Mouse (Mus musculus): ENCODE results near the gene Pakap.

The Pakap gene

DNA sequence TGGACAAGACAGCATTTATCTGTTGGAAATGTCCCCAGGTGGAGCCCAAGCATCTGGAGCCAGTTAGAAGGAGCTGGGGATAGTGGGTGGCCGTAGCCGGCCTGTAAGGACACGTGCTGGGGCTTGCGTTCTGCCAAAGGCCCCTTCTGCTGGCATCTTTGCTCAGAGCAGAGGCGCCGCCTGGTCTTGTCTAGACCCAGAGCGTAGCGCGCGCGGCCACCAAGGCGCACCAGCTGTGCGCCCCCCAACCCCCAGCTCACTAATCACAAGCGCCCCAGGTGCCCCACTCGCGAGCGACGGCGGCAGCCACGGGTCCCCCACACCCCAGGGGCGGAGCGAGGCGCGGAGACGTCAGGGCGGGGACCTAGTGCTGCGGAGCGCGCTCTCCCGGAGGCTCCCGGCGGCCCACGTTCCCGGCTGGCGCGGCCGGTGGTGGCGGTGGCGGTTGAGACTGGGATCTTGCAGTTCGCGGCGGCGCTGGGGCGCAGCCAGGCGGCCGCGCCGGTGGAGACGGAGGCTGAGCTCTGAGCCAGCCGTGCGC lies at the start of gene Pakap:
Gene Pakap (plus strand): TSS at position 514 of the 541 bp plus-strand sequence.
- peak; percentile 68 to 77 for DNase-seq

DNA sequence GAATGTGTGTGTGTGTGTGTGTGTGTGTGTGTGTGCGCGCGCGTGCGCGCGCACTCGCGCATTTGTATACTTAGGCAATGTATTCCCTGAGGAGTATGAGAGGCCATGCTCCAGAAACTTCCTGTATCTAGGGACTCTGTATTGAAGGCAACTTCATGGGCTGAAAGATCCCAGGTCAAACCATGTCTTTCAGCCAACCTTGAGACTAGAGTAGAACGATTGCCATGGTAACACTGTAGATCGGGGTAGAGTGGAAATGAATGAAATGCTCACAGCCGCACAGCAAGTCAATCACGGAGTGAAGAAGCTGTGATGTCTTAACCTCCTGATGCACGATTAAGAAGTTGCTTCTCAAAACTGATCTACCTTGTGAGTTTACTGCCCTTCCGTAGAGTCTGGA lies 44.5 kb upstream of the Pakap start:
- DNase-seq = no peak

DNA sequence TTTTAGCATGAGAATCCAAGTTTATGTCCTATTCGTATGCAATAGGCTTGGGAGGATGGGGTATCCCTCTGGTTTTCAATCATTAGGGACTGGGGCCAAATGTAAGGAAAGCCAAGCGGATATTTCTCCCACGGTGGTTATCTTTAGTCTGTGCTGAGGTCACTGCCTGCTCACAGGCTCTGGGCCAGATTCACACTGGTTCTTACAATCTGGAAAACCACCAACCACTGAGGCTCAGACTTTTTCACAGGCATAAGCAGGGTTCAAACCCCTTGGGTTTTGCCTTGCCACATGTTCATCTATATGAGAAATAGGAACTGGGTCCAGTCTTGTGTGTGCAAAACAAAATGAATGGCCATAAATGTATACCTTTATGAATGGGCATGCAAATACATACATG lies 43.5 kb upstream of the Pakap start:
- peak in 1 of 2 experiments; percentile 21 for DNase-seq

DNA sequence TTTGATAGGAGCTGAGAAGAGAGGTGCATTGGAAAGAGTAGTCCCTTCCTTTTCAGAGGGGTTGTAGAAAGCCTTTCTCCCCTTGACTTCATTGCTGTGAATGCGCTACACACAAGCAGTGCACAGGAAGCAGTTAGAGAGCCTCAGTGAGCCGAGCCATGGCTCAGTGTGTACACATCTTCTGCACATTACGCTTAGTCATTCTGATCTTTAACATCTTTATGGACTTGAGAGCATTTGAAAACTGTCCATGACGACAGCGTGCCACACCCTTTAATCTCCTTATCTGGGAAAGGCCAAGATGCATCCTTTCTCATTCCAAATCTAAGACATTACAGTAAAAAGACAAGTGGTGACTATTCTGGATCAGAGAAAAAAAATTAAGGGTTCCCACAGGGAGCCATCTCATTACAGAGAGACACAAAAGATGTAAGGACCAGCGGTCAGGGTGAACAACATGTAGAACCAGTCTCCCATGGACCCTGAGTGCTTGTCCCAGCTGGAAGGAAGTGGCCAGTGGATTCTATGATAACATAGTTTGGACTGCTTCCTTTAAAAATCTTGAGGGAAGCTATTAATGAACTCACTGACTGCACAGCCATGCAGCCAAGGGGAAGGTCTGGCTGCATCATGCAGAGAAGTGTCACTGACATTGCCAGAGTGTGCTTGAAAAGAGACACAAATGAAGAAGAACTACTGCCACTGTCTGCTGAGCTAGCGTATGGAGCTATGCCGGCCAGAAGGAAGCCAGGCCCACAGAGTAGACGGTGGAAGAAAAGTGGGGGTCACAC lies 42.6 kb upstream of the Pakap start:
- DNase-seq = no peak

DNA sequence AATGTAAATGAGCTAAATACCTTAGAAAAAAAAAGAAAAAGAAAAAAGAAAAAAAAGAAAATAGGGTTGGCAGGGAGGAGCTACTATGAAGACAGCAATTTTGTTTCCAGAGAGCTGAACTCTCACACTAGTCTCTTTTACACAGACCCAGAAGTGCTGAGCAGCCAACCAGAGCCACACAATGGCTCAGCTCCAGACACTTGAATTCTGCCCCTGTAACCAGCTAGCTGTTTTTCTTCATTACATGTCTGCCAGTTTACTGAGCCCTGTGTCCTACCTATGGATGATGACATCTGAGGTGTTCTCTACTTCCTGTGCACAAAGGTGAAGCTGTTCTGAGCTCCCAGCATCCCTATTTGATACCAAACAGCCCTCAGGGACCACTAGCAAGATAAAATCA lies 39.7 kb upstream of the Pakap start:
- no peak for DNase-seq

DNA sequence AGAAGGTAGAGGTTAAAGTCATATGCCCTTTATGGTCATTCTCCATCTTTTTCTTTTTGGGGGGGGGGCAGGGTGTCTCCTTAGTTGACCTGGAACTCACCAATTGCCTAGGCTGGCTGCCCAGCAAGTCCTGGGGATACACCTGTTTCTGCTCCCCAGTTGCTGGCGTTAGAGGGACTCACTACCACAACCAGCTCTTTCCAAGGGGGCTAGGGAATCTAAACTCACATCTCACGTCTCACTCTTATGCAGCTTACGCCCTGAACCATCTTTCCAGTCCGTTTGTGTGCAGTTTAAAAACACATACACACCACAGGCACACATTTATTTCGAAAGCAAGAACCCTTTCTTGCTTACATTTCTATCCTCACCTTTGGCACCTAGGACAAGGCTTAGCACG lies 34.3 kb upstream of the Pakap start:
- no peak for DNase-seq

DNA sequence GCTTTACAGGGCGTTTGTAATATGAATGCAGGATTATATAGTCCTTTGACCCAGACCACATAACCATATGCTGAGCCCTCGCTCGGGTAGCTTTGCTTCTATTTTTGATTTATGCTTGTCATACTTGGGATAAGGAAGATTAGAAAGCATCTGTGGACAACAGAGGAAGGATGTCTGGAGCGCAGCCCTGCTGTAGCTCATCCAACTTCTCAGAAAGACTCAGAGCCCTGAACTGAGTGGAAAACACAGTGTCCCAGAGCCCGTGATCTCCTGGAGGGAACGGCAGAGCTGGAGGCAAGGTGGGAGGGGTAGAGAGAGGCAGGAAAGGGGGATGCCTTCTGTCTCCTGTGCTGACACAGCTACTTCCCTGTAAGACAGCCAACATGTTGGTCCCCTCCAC lies 33.7 kb upstream of the Pakap start:
- DNase-seq = no peak

DNA sequence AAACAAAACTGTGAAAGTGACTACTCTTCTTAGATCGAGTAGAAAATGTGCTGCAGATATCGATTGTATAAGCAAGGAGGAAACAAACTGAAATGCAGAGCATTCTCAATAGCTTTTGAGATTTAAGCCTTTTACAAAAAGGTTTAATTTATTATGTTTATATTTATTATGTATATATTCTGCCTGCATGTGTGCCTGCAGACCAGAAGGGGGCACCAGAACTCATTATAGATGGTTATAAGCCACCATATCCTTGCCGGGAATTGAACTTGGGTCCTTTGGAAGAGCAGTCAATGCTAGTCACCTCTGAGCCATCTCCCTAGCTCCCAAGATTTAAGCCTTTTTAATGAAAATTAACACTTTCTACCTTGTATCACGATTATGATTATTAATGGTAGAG lies 32.9 kb upstream of the Pakap start:
- no peak for DNase-seq

DNA sequence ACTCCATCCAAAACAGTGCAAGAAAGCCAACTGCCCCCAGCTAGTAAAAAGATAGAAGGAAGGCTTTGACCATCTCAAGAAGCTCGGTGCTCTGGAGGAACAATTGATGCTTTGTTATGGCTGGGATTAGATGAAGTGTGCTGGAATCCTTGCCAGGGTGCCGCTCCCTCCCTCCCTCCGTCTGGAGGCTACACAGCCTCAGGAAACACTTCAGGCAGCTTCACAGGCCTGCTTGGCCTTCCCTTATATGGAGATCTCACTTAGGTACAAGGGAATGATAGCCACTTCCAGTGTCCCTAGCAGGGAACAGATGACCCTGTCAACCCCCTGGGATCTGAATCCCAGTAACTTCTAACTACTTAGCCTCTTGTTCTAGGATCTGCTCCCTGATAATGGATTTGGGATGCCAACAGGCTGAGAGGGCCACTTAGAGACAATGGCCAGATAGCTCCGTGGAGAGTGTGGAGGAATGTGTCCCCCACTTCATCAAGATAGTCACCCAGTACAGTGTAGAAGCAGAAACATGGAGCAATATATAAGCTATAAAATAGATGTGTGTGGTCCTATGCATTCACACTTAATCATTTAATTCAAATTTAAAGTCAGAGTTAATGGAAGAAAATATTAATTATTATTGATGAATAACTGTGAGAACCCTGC lies 29.8 kb upstream of the Pakap start:
- DNase-seq = no peak

DNA sequence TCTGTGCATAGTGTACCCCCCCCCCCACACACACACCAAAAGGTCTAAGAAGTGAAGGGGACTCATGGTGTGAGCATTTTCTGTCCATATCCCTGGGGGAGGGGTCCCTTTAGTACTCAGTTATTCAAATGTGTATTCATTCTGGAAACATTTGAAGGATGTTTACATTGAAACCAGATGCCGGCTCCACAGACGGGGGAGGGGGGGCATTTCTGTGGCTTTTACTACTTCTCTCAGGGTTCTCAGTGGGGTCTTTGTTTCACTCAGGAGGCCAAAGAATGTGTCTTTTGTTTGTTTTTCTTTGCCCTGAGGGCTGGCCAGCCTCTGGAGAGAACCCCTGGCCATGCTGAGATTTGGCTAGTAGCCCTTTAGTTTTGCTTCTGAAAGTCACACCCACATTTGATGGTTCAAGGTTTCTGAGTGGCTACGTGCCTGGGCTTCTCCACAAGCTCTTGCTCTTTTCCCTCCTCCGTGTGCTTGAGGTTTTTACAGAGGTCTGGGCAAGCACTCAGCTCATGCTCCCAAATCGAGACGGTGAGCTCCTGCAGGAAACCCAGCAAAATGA lies 24.2 kb upstream of the Pakap start:
- no peak for DNase-seq

DNA sequence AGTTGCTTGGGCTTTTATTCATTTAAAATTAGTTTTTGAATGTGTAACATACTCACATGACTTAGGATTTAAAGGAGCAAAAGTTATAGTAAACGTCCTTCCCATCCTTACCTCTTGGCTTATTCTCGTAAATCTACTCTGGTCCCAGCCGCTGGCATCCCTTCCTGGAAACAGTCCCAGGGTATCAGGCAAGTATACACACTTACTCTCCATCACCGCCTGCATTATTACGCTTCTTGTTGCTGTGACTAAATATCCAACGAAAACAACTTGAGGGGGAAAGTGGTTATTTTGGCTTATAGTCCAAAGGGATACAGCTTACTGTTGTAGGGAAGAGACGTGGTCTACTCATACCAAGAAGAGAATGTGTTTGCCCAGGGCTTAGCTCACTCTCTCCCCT lies 20.2 kb upstream of the Pakap start:
- no peak for DNase-seq

DNA sequence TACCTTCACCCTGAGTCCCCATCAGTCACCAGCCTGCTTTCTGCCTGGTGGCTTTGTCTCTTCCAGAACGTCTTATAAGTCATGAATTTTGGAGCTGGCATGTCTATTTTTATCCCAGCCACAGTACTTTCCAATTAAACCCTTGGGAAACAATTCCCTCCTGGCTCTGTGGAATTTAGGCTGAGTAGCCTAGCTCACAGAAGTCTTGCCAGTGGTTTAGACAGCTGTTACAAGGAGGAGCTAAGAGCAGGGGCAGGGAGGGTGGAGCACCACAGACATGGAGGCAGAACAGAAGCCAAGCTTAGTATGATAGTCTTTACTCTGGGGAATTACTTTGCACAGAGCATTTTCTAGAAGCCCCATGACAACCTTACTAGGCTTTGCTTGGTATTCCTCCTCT lies 17.8 kb upstream of the Pakap start:
- no peak for DNase-seq

DNA sequence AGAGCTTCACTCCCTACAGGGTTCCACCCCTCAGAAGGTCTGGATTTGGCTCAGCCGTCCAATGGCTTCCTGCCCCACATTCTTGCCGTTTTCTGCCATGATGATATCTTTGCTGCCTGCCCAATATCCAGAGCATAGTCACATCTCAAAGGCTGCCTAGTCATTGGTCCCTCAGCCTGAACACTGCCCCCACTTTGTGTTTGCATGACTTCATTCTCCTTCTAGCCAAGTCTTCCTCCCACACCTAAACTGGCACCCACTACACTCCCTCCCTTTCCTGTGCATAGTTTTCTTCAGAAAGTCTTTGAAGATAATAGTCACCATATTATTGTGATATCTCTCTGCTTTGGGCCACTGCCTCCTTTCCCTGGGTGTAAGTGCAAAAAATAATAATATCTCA lies 10.9 kb upstream of the Pakap start:
- DNase-seq = no peak

DNA sequence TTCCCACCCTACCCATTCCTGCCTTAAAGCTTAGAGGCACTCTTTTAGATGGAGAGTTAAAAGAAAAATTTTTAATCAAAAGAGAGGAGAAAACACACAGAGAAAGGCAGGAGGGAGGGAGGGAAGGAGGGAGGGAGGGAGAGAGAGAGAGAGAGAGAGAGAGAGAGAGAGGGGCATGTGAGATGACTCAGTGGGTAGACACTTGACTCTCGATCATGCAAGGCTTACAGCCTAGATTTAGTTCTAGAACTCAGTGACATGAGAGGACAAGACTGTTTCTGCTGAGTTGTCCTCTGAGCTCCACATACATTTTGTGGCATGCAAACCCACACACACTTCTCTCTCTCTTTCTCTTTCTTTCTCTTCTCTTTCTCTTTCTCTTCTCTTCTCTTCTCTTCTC lies 8.5 kb upstream of the Pakap start:
- DNase-seq = no peak

DNA sequence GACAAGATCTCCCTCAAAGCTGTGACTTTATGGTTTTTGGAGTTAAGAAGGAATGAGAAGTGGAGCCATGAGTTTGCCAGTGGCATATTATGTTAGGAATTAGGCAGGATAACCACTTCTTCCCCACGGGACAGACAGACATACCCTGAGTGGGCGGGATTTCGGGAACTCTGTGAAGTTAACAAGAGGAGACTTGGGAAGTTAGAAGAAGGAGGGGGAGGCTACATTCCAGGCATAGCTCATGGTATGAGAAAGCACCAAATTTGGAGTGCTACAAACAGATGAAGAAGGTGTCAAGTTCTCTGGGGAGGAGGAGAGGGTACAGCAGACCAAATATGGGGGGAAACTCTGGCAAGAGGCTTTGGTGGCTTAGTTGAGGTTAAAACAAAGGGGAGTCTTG lies 8.0 kb upstream of the Pakap start:
- DNase-seq = no peak

DNA sequence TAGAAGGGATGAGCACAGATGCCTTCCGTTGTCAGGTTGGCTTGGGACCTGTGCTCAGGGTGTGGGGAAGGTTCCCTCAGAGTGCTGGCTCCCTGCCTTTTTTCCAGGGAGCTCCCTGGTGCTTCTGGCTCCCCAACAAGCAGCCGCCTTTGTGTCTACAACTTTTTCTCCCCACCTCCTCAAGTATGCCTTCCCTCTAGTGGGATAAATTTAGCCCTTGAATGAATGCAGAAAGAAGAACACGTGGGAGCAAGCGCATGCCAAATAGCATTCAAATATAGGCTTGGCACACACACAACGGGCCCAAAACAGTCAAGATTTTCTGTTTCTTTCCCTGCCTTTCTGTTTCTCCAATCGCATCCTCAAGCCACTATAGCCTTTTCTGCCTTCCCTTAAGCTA lies 6.9 kb upstream of the Pakap start:
- DNase-seq = peak in 1 of 2 experiments; percentile 18

DNA sequence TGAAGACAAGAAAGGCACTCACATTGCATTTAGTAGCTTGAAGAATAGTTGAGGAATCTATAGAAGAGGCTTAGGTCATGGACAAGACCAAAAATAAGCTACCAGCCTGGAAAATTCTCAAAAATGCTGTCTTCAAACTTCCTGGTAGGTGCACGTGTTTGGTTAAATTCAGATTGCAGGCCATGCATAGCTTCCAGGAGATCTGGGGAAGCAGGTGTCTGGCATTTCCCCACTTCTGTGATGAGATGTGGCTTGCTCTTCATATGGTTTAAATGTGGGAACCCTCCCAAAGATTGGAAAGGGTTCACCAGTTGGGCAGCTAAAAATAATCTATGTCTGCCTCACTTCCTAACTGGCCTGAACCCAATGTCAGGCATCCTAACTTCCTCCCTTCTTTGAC lies 2.7 kb upstream of the Pakap start:
- no peak for DNase-seq

DNA sequence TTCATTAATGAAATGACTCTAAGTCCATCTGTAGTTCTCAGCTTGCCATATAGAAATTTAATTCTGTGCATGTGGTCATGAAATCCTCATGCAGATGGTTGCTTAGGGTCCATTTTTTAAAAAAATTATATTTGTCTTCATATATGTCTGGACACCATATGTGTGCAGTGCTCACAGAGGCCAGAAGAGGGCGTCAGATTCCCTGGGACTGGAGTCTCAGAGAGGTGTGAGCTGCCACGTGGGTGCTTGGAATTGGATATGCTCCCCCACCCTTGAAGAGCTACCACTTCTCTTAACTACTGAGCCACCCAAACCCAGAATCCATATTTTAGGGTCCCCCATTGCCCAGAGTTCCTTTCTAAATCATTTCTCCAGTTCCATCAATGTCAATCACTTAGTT lies 2.2 kb upstream of the Pakap start:
- no peak for DNase-seq

DNA sequence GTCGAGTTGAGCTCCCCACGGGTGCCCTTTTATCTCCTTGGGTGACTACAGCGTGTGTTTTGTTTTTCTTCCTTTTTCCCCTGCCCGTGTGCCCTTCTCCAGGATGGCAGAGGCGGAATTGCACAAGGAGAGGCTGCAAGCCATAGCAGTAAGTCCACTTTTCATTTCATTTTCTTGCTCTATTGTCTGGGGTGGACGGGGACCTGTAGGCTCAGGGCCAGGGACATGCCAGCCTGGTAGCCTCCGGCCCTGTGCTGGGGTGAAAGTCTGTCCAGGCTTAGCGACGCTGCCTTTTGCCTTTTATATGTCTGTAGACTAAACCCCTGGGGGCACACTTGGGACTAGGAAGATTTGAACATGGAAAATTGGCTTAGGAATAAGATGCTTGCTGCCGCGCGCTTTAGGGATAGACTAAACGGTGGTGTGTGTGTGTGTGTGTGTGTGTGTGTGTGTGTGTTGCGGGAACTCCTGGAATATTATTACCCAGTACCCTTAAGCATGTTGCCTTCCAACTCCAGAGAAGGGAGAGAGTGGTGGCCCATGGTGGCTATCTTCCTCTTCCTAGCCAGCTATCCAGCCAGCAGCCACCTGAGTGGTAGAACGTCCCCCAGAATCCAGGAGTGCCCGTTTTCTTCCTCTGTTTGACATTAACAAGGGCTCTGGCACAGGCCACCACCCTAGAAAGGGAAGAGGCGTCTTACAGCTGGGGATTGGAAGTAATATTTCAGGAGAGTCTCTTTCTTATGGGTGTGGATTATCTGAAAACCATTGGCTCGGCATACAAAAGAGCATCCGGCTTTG lies 489 bp downstream of the Pakap start:
- DNase-seq = peak; percentile 14 to 19

DNA sequence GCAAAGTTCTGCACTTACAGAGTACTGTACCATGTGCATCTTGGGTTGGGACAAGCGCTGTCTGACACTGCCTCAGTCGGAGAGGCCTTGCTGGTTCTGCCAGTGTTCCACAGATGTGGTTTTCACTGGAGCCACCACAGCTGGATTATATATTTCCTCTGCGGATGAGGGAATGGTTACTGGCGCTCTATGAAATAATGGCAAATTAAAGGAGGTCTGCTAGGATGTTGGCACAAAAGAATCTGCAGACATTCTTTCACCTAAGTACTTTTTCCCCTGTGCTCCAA lies 1.0 kb downstream of the Pakap start:
- DNase-seq = no peak

DNA sequence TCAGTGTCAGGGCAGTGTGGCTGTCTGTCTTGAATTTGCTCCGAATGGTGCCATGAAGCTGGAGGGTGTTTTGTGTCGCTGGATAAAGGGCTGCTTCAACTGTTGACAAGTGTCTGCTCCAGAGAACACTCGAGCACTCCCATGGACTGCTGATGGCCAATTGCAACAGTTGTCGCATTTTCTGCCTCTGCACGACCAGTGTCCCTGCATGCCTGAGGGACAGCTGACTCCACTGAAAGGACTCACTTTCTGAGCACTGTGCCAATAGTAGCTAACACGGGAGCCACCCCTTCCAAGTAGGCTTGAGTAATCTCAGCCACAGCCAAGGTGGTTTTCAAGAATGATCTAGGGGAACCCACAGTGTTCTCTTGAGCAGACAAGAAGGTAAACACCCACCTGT lies 1.7 kb downstream of the Pakap start:
- no peak for DNase-seq

DNA sequence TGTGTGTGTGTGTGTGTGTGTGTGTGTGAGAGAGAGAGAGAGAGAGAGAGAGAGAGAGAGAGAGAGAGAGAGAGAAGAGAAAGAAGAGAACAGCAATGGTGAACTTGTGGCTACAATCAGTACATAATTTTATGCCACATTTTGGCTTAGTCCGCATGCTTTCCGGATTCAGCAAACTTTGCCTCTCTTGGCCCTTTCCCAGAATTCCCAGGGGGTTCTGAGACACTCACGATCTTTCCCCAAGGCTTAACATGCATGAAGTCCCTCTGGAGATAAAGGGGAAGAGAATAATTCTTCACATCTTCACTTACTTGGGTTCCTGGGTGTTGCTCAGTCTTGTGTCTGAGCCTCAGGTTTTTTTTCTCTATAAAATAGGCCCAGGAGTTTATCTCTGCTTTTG lies 2.2 kb downstream of the Pakap start:
- DNase-seq = no peak

DNA sequence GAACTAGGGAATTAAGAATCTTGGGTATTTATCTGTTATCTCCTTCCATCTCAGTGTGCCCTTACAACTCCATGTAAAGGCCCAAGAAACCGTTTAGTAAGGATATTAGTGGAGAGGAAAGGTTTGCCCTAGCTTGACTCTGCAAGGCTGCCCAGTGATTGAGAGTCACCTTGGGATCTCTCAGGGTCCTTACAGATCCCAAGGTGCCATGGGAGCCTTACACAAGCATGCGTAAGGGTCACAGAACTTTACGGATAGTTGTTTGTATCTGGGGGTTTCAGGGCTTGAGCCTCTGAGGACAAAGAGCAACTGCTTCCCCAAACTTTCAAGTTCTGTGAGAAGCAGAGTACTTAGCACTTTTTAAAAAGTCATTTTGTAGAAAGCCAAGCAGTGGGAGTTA lies 6.2 kb downstream of the Pakap start:
- no peak for DNase-seq

DNA sequence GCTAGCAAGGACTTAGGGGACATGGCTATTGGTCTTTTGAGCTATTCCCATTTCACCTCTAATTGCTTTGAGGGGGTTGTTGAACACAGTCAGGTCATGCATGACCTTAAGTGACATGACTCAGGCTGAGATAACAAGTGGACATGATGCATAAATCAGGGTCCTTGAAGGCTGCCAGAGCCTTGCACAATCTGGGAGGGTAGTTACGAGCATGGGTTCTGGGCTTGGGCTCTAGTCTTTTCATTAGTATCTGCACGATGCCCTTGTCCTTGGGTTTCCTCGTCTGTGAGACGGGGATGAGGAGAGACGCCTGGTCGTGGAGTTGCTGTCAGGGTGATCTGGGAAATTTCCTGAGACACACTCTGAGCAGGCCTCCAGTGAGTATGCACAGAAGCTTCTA lies 6.7 kb downstream of the Pakap start:
- no peak for DNase-seq
